Mouse (Mus musculus): ENCODE data around the gene Gm34302.
"Not testable (repeated sequence)": the region's sequence is repeated elsewhere in the genome, so short reads cannot be mapped to it uniquely, and the experiment has no call there.

Gm34302 gene

GRCm38 (mm10) chr3:63483726-63484125, at the start of gene Gm34302:
Gene Gm34302 (minus strand): TSS chr3:63483879.
- DNase-seq, result peak; percentile 94

- no peak for DNase-seq
Measured at GRCm38 (mm10) chr3:63531847-63532246, 48.2 kb upstream of the Gm34302 start.

- DNase-seq, result no peak
Measured at GRCm38 (mm10) chr3:63517681-63518080, 34.0 kb upstream of the Gm34302 start.

GRCm38 (mm10) chr3:63516279-63516678, 32.6 kb upstream of the Gm34302 start:
- not testable (repeated sequence) for DNase-seq

DNA sequence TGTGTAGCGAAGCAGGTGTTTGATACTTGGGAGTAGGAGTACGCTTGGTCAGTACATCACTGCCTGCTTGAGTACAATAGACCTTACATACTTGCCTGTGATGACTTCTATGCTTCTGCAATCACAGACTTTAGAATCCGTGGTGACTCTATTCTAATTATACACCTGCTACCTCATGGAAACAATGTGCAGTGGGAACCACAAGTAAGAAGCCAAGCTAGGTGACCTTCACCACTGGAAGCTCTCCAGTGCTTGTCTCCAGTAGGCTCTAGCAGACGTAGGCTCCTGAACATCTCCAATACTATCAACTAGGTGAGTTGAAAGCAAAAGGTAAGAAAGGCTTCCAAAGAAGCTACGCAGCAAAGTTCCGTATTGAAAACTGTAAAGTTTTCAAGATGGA, 27.6 kb upstream of the Gm34302 start:
- DNase-seq, result peak; percentile 92

DNA sequence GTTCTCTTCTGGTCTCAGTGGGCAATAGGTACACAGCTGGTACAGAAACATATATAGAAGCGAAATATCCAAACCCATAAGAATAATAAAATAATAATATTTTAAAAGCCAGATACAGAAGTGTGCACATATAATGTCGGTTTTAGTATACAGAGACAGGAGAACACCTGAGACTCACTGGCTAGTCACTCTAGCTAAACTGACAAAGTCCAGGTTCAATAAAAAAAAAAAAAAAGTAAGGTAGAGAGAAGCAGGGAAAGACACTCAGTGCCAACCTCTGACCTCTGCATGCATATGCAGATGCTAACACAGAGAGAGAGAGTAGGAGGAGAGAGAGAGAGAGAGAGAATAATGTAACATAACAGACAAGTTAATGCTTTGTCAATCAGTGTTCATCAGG, 25.8 kb upstream of the Gm34302 start:
- no peak for DNase-seq

DNA sequence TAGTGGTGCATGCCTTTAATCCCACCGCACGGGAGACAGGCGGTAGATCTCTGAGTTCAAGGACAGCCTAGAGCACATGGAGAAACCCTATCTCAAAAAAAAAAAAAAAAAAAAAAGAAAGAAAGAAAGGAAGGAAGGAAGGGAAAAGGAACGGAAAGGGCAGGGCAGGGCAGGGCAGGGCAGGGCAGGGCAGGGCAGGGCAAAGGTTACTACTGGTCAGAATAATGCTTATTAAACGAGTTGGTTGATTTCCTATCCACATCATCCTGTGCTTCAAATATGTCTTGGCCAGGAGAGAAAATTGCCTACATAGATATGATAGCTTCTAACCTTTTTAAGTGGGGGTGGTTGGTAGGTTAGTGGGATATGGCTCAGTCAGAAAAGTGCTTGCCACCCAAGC, 25.2 kb upstream of the Gm34302 start:
- DNase-seq, result no peak

DNA sequence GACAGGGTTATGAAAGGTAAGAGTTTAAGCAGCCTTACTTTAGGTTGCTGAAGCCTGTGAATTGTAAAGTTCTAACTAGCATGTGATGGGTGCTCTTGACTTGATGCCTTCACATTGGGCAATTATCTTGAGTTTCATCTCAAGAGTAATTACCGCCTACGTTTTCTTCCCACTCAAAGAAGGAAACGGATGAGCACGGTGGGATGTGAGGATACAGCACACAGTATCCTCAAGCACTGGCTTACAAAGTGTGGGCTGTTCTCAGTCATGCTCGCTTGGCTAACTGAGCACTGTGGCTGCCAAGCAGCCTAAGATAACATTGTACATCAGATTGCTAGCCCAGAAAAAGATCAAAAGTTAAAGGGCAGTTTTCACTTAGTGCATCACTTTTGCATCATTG, 20.8 kb upstream of the Gm34302 start:
- DNase-seq, result no peak

DNA sequence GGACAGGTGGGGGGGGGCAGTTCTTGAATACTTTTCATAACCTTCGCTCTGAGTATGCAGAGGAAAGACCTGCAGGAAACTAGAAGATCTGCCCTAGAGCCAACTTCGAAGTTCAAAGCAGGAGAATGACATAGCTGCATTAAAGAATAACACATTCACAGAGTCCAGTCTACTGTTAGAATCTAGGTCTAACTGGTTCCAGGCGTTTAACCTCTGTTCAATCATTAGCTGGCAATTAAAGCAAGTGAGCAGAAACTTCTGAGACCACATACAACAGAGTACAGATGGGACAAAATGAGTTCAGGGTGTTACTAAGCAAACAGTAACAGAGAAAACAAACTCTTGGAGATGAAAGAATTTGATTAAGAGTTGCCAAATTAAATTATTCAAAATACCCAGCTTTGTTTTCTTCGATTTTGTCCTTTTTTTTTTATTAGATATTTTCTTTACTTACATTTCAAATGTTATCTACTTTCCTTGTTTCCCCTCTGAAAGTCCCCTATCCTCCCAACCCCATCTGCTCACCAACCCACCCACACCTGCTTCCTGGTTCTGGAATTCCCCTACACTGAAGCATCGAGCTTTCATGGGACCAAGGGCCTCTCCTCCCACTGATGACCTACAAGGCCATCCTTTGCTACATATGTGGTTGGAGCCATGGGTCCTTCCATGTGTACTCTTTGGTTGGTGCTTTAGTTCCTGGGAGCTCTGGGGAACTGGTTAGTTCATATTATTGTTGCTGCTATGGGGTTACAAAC, 11.1 kb upstream of the Gm34302 start:
- DNase-seq, result no peak

GRCm38 (mm10) chr3:63493563-63493962, 9.9 kb upstream of the Gm34302 start:
- DNase-seq, result no peak

DNA sequence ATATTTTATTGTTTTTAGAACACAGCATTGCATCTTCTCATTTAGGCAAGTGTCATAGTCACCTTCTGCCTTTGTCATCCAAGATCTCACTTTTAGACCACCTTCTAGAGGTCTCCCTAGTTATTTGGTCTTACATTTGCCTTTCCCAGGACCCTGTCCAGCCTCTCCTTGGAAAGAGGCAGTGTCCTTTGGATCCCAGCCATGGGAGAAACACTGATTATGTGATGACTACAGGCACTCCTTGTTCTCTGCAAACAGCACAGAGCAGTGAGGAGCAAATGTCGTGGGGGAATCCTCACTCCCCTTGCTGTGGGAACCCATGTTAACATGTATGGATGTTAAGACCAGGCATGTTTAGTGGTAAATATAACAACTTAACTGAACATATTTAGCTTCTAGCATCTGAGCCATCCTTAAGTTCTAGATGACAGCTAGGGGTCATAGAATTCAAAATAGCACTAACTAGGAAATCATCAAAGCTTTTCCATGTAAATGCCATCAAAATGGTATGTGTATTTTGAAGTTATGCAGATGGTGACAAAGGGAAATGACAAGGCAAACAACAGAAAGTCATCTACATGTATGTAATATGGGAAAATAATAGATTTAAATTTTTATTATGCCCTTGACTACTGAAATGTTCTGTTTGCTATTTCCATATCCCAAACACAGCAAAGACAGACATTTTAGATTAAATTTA, 43.1 kb downstream of the Gm34302 start:
- peak; percentile 96 for DNase-seq

DNA sequence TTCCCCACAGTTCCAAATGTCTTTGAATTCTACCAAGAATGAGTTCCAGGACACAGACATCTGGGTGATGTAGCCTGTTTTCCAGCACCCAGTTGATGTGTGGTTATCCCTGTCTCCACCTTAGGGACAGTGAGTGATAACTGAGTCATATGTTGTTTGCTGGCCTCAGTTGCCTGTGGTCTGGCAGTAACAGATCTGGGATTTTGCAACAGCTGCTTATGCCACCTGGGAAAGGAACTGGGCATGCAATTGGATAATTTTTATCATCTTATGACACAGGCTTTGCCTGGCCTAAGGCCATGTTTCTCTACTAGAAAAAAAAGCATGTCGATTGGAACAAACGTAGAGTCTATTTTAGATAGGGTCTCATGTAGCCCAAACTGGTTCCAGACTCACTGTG, 43.9 kb downstream of the Gm34302 start:
- DNase-seq, result peak; percentile 99

GRCm38 (mm10) chr3:63438898-63439297, 44.8 kb downstream of the Gm34302 start:
- DNase-seq, result no peak
